Mouse (Mus musculus) layer of hippocampus, adult 11-12 months (tissue): ENCODE data around the gene Fam210b.

Experiments
- DNase-seq: peaks from one replicate; pipeline ENCODE4 v3.0.0; 2022; ENCODE audit warnings: low spot score

Gene Fam210b

GRCm38 (mm10) chr2:172405011-172405410 lies 59.6 kb downstream of the Fam210b start:
- no peak for DNase-seq
